Mouse (Mus musculus) stomach, postnatal 0 days (tissue): ENCODE results near the gene Fcgr3.

Experiments used
- CTCF ChIP-seq: IDR thresholded peaks from 2 replicates; pipeline ENCODE4 v1.5.1; 2016; ENCODE audit warnings: antibody characterized with exemption, low read depth, mild to moderate bottlenecking, moderate library complexity
- EP300 ChIP-seq: optimal IDR thresholded peaks from 2 replicates; pipeline ENCODE3; 2016; ENCODE audit warnings: antibody characterized with exemption

DNA sequence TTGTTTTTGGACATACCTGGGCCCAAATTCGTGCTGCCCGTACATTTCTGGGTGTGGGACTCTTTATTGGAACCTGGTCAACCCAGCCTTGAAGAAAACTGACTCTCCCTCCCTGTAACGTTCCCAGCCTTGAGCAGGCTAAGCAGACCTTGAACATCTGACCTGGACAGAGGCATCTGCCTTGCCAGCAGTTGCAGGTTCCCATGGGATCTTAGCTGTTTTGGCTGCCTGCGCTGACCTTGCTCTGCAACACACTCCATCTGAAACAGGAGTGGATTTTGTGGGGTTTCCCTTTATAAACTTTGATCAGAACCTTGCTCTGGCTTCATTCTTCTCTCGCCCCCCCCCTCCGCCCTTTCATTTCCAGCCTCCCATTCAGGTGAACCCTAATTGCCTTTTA is 40.5 kb upstream of the Fcgr3 start:
- no peak for TF ChIP-seq CTCF
- no peak for TF ChIP-seq EP300
